Mouse (Mus musculus) granulocyte monocyte progenitor cell, adult 5-6 weeks (primary cell): ENCODE data around the gene Clcn2. TPM values are rescaled to one million over a fixed set of nuclear protein-coding genes. Genes with fewer than 3 reads are reported as not detected.

Experiments
- ATAC-seq: replicated peaks from 2 replicates; pipeline ENCODE4 v1.8.0; 2016; ENCODE audit warnings: mild to moderate bottlenecking, moderate TSS enrichment, inconsistent platforms; ENCODE audit not compliant: poor library complexity, severe bottlenecking
- total RNA-seq, 2 experiments: library from RNA; stranded (forward) in 1 of 2; stranded (reverse) in 1 of 2; fragments of 200-712, 200-1000 nt in 1 of 2; fragments of >200 nt in 1 of 2; fragmentation: Nextera tagmentation in 1 of 2; gene quantifications; 2 replicates each; pipeline ENCODE4 v1.2.3; 2014 to 2017

Gene Clcn2
- 2.6 and 6.0 TPM in 2 replicates for total RNA-seq (2014; fragmentation: Nextera tagmentation)
- total RNA-seq (2017) = 1.9 and 3.8 TPM in 2 replicates

DNA sequence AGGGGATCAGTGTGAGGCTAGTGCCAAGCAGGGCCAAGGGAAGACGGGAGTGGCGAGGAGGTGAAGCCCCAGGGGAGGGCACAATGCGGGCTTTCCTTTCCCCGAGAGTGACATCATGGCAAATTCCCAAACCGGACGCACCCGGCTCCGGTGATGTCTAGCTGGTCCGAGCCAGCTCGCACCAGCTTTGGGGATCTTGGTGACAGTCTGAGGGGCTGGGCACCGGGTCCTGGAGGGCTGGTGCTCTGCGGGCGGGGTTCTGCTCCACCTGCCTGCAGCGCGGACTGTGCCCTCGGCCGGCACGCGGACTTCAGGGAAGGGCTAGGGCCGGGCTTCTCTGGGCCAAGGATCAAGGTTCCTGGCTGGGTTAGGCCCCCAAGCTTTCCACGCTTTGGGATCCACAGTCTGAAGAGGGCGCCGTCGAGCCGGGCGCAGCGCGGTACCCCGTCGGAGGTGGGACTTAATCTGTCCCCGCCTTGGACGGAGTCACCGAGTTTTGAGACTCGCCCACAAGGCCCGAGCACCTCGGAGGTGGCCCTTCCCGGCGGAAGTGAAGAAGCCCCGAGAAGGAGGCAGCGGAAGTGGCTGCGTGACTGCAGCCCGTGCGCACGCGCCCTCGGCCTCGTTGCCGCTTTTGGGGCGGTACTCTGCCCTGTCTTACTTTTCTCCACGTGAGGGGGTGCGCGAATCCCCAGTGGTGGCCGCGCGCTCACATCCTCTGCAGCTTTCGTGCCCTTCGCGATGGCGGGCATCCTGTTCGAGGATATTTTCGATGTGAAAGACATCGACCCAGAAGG is at the start of gene Clcn2, which contains the start of gene Polr2h:
Gene Clcn2 (minus strand): TSS at position 566 of the 797 bp plus-strand sequence.
Gene Polr2h (plus strand): TSS at position 485 of the 797 bp plus-strand sequence.
- ATAC-seq = peak; percentile 80

- ATAC-seq = peak; percentile 67
Measured at GRCm38 (mm10) chr16:20765244-20765643, 47.7 kb upstream of the Clcn2 start.

GRCm38 (mm10) chr16:20761681-20762080 is 44.1 kb upstream of the Clcn2 start:
- ATAC-seq = 0 out of 2 replicates have a peak, but pooled peaks have one; percentile 34

GRCm38 (mm10) chr16:20757385-20757784 is 39.8 kb upstream of the Clcn2 start:
- peak; percentile 68 for ATAC-seq

DNA sequence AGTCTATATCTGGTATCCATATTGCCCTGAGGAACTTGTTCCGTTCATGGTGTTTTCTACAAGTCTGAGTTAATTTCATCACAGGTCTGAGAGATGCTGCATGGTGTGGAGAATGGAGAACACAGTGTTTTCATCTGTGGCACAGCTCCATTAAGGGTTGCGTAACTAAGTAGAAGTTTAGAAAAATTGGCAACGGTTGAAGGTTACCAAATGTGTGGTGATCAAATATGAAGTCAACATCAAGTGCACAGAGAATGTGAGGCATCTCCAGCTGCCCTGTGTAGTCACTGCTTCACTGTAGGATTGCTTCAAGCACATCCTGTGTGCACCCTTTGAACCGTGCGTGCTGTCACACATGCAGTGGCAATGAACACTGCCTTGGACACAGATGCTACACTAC is 38.5 kb upstream of the Clcn2 start:
- ATAC-seq = peak; percentile 97

GRCm38 (mm10) chr16:20750518-20750917 is 33.0 kb upstream of the Clcn2 start:
- ATAC-seq = no peak

- ATAC-seq = no peak; the same call in 1 of the 2 replicates
Measured at GRCm38 (mm10) chr16:20746641-20747040, 29.1 kb upstream of the Clcn2 start.

GRCm38 (mm10) chr16:20739845-20740244 is 22.3 kb upstream of the Clcn2 start:
- no peak for ATAC-seq

- ATAC-seq = no peak
Measured at GRCm38 (mm10) chr16:20736823-20737222, 19.3 kb upstream of the Clcn2 start.

GRCm38 (mm10) chr16:20736168-20736567 is 18.6 kb upstream of the Clcn2 start:
- ATAC-seq = no peak

GRCm38 (mm10) chr16:20735651-20736050 is 18.1 kb upstream of the Clcn2 start:
- ATAC-seq = no peak

- no peak for ATAC-seq
Measured at GRCm38 (mm10) chr16:20733731-20734730, 16.5 kb upstream of the Clcn2 start, which contains the start of gene Thpo. TSS of gene Thpo (minus strand) at chr16:20734511.

GRCm38 (mm10) chr16:20732925-20733730 is 15.6 kb upstream of the Clcn2 start, which contains the start of gene Chrd:
TSS of gene Chrd (plus strand) at chr16:20733127.
- peak; percentile 37 for ATAC-seq

DNA sequence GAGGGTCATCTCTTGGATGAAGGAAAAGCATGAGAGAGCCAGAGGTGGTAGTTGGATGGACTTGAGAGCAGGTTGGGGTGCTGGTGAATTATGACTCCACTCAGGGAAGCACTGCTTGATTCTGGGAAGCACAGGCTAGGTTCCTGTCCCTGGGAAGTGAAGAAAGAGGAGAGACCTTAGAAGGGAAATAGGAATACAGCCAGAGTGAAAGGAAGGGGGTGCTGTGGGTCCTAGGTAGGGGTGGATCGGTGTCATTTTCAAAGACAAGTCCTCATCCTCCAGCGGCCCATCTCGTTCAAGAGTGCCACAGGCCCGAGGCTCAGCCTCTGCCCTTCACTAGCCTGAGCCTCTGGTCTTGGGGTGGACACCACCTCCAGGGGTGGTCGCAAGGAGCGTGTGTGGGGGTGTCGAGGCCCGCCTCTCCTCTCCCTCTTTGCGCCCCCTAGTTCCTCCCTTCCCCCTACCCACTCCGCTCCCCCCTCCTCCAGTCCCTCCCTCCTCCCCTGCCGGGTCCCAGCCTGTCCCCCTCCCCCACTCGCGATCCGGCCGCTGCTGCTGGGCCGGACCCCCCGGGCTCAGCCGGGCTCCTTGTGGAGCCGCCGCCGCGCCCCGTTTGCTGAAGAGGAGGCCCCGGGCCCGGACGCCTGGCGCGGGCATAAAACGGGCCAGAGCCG is 14.8 kb upstream of the Clcn2 start:
- ATAC-seq = no peak

DNA sequence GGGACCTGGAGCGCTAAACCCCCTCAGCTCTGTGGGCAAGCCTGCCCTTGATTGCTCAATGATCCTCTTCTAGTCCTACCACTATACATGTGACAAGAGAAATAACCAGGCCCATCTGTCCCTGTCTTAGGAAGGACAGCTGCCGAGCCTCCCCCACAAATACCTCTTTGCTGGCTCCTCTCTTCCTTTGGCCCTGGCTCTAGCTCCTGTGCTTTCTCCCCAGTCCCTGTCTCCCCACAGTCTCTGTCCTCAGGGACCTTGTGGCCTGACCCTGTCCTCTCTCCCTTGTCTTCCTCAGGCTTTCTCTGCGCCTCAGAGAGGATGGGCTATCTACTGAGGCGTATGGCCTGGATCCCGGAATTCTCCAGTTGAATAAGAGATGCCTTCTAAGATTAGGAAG is 14.1 kb upstream of the Clcn2 start:
- peak; percentile 59 for ATAC-seq

GRCm38 (mm10) chr16:20730293-20730711 is 12.8 kb upstream of the Clcn2 start:
- no peak for ATAC-seq

- ATAC-seq = no peak
Measured at GRCm38 (mm10) chr16:20726384-20726783, 8.8 kb upstream of the Clcn2 start.

GRCm38 (mm10) chr16:20725750-20726149 is 8.2 kb upstream of the Clcn2 start:
- no peak for ATAC-seq

GRCm38 (mm10) chr16:20725321-20725720 is 7.8 kb upstream of the Clcn2 start:
- no peak for ATAC-seq
